Mouse (Mus musculus): ENCODE measurements around the gene Flot2.

Gene Flot2

GRCm38 (mm10) chr11:78065906-78066305 lies 28.2 kb downstream of the Flot2 start:
- no peak for DNase-seq

GRCm38 (mm10) chr11:78066641-78067040 lies 28.9 kb downstream of the Flot2 start:
- no peak for DNase-seq

GRCm38 (mm10) chr11:78067566-78067965 lies 29.8 kb downstream of the Flot2 start:
- no peak for DNase-seq

- no peak for DNase-seq
These were observed 31.4 kb downstream of the Flot2 start for GRCm38 (mm10) chr11:78069130-78069529.

- DNase-seq, result no peak
These were observed 31.9 kb downstream of the Flot2 start for GRCm38 (mm10) chr11:78069646-78070045.

GRCm38 (mm10) chr11:78071938-78072337 lies 34.2 kb downstream of the Flot2 start:
- DNase-seq, result no peak

- no peak for DNase-seq
These were observed 34.8 kb downstream of the Flot2 start for GRCm38 (mm10) chr11:78072425-78073130.

GRCm38 (mm10) chr11:78073577-78074276 lies 36.0 kb downstream of the Flot2 start:
- DNase-seq, result no peak

- DNase-seq, result no peak
These were observed 36.5 kb downstream of the Flot2 start for GRCm38 (mm10) chr11:78074277-78074652.

GRCm38 (mm10) chr11:78074666-78075065 lies 36.9 kb downstream of the Flot2 start:
- no peak for DNase-seq

GRCm38 (mm10) chr11:78079961-78080921 lies 42.5 kb downstream of the Flot2 start, which contains the start of gene Eral1:
Eral1 (minus strand) TSS chr11:78080383.
- DNase-seq, result peak; percentile 87

GRCm38 (mm10) chr11:78083595-78083994 lies 45.9 kb downstream of the Flot2 start:
- DNase-seq, result no peak

- DNase-seq, result no peak
These were observed 49.3 kb downstream of the Flot2 start for GRCm38 (mm10) chr11:78086925-78087479.

GRCm38 (mm10) chr11:78087756-78088281 lies 50.1 kb downstream of the Flot2 start:
- no peak for DNase-seq

- DNase-seq, result no peak
These were observed 56.4 kb downstream of the Flot2 start for GRCm38 (mm10) chr11:78094137-78094503.

- DNase-seq, result peak; percentile 94
These were observed 56.9 kb downstream of the Flot2 start, which contains the start of gene Fam222b for GRCm38 (mm10) chr11:78094504-78095143. Fam222b (plus strand) TSS chr11:78094660.

GRCm38 (mm10) chr11:78095144-78095516 lies 57.4 kb downstream of the Flot2 start:
- DNase-seq, result no peak

GRCm38 (mm10) chr11:78097077-78097476 lies 59.3 kb downstream of the Flot2 start:
- no peak for DNase-seq

GRCm38 (mm10) chr11:78100746-78101145 lies 63.0 kb downstream of the Flot2 start:
- DNase-seq, result peak; percentile 17

- DNase-seq, result no peak
These were observed 64.4 kb downstream of the Flot2 start for GRCm38 (mm10) chr11:78102142-78102541.

GRCm38 (mm10) chr11:78102958-78103747 lies 65.4 kb downstream of the Flot2 start:
- peak; percentile 28 for DNase-seq
